Mouse (Mus musculus) telencephalon, adult 2 months (tissue): ENCODE data around the gene Mmachc.
A peak's percentile ranks its signal among the peaks of the same experiment; 100 is the strongest.
"Not testable (repeated sequence)": the region's sequence is repeated elsewhere in the genome, so short reads cannot be mapped to it uniquely, and the experiment has no call there.

ENCODE experiments used
- DNase-seq: peaks from one replicate; pipeline ENCODE4 v3.0.0-alpha.2; 2011; ENCODE audit warnings: low read depth, low spot score

Gene Mmachc

DNA sequence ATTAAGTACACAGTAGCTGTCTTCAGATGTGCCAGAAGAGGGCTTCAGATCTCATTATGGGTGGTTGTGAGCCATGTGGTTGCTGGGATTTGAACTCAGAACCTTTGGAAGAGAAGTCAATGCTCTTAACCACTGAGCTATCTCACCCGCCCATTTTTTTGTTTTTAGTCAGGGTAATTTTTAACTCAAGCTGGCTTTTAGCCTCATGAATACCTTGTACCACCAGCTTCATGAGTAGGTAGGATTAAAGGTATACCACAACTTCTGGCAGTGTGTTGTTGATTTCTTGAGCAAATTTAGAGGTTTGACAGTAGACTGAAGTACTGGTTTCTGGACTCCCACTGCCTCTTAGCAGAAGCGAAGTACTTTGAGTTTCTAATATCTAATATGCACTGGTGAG is 16.1 kb downstream of the Mmachc start:
- no peak for DNase-seq

- no peak for DNase-seq
Measured at GRCm38 (mm10) chr4:116689309-116689876, 18.8 kb downstream of the Mmachc start.

DNA sequence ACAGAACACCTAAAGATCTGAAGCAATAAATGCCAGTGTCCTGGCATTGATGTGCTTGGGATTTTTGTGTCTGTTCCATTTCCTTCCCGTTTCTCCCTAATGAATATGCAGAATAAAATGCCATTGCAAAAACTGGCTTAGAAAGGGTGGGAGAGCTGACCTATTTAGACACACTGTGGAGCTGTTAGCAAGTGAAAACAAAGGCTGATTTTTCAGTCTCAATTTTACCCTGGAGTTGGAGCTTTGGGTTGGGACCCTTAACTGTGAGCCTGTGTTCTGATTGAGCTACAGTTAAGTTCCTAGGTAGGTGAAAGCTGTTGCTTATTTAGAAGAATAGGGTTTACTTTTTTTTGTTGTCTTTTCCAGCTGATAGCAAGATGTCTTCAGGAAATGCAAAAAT is 21.2 kb downstream of the Mmachc start:
- no peak for DNase-seq

DNA sequence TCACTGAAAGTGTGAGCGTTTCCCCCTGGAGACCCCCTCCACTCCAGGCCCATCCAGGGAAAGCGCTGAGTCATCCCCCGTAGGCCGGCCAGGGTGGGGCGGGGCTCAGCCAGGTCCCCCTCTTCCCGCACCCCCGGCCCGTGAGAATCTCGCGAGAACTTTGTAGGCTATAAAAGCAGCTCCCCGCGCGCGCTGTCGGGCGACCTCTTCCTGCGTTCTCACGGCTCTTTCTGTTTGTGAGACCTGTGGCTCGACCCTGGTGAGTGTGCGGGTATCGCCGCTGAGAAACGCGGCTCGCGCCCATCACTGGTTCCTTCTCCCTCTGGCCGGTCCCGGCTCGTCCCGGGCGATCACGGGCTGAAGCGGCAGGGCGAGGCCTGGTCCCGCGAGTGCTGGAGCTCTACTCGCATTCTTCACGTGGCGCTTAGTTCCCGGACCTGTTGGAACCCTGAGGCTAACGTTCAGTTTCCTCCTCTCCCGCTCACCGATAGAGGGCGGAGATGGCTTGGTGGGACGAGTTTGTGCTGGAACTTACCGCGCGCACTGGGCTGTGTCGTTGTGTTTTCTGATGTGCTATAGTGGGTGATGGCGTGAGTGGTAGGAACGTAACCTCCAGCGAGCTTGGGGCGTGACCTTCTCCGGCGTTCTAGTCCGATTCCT is 22.7 kb downstream of the Mmachc start, which contains the start of gene Prdx1:
Prdx1 (plus strand) TSS at position 143 of the 660 bp plus-strand sequence.
- DNase-seq: peak; percentile 74

GRCm38 (mm10) chr4:116684665-116685064 is 23.5 kb downstream of the Mmachc start:
- no peak for DNase-seq

DNA sequence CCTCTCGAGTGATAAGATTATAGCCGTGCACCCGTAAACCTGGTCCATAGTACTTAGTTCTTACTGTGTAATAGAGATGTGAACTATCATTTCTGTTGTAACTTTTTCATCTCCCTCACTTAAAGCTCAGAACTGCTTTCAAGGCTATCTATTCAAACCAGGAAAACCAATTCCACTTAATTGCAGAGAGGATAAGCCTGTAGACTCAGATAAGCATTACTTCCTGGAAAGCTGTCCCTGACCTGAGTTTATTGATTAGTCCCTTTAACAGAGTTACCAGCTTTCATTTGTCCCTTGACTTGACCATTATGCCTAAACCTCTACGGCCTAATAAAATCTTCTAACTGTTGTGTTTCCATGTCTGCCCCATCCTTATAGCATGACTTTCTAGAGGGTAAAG is 24.2 kb downstream of the Mmachc start:
- DNase-seq: no peak

DNA sequence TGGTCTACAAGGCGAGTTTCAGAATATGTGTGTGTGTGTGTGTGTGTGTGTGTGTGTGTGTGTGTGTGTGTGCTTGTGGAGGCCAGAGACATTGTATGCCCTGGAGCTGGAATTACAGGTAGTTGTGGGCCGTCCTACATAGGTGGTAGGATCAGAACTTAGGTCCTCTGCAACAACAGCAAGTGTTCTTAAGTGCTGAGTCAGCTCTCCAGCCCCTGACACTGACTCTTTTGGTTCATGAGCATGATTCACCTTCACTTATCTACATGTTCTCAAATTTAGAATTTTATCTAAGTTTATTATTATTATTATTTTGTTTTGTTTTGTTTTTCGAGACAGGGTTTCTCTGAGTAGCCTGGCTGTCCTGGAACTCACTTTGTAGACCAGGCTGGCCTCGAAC is 27.7 kb downstream of the Mmachc start:
- DNase-seq: not testable (repeated sequence)

GRCm38 (mm10) chr4:116679141-116679540 is 29.1 kb downstream of the Mmachc start:
- no peak for DNase-seq

GRCm38 (mm10) chr4:116677808-116678207 is 30.4 kb downstream of the Mmachc start:
- no peak for DNase-seq

DNA sequence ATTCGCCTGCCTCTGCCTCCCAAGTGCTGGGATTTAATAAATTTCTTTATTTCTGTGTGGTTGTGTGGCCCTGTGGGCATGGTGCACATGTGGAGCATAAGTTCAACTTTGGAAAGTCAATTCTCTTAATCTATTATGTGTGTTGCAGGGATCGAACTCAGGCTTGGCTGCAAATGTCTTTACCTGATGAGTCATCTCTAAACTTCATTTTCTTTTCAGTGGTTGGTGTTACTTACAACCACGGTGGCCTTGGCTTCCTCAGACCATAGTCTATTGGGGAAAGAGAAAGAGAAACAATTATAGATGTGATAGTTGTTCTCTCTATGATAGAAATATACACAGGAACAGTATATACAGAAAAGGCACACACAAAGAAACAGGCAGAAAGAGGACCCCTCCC is 32.2 kb downstream of the Mmachc start:
- no peak for DNase-seq

- not testable (repeated sequence) for DNase-seq
Measured at GRCm38 (mm10) chr4:116674761-116675160, 33.4 kb downstream of the Mmachc start.

DNA sequence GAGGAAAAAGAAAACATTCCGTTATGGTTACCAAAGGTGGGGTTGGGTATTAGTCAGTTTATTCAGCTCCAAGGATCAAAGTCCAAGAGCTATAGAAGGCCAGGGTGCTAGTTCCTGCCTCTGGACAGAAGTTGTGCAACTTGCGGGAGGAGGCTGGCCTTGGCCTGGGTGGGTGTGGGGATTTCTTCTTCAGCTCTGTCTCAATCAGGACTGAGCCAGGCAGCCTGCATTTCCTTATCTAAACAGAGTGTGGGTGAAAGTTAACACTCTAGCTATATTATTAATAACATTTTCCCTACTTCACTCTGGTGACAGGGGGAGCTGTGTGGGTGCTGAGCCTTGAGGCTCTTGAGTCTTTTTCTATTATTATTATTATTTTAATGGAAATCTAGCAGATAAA is 35.4 kb downstream of the Mmachc start:
- DNase-seq: no peak

DNA sequence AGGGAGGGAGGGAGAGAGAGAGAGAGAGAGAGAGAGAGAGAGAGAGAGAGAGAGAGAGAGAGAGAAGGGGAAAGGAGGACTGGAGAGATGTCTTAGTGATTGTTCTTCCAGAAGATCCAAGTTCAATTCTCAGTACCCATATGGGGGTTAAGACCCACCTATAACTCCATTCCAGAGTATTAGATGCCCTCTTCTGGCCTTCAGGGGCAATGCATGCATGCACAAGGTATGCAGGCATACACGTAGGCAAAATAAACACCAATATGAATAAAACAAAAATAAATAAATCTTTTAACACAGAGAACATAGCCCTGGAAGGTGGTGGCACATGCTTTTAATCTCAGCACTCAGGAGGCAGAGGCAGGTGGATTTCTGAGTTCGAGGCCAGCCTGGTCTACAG is 38.9 kb downstream of the Mmachc start:
- DNase-seq: no peak

DNA sequence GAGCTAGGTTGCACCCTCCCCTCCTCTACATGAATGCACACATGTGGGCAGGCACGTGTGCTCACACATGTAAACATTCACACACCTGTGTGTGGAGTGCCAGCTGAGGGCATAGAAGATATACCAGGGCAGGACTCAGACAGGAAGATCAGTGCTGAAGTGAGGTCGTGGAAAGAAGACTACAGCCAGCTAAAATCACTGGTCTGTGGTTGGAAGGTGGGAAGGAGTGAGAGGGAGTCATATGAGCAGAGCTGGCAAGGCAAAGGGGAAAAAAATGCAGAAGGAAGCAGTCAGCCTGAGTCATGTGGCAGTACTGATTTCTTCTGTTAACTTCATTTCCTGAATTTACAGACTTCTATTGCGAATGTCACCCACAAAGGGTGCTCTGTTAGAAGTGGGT is 40.1 kb downstream of the Mmachc start:
- no peak for DNase-seq

GRCm38 (mm10) chr4:116666625-116667024 is 41.6 kb downstream of the Mmachc start:
- no peak for DNase-seq

DNA sequence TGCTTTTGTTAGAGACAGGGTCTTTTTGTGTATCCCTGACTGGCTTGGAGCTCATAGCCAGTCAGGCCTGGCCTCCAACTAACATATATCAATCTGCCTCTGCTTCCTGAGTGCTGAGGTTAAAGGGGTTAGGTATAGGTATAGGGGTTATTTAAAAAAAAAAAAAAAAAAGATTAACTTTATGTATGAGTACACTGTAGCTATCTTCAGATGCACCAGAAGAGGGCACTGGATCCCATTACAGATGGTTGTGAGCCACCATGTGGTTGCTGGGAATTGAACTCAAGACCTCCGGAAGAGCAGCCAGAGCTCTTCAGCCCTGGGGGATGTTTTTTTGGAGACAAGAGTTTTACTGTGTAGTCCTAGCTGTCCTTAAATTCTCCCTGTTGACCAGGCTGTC is 46.2 kb downstream of the Mmachc start:
- DNase-seq: no peak

DNA sequence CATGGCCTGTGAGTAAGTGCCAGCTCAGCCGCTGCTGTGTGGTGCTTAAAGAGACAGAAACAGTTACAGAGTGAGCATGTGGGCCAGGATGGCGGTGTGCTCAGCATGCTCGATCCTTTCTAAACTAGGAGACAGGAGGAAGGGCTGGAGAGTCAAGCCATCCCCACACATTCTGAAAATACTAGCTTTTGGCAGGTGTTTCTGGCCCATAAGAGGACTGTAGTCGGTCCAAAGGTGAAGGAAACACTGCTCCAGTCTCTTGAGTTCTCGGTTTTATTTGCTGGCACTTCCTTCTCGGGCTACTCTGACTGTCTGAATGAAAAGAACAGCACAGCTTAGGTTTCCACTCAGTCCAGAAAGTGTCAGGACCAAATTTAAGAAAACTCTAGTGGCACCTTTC is 47.4 kb downstream of the Mmachc start:
- DNase-seq: no peak

- not testable (repeated sequence) for DNase-seq
Measured at GRCm38 (mm10) chr4:116659916-116660315, 48.3 kb downstream of the Mmachc start.

- no peak for DNase-seq
Measured at GRCm38 (mm10) chr4:116659474-116659873, 48.7 kb downstream of the Mmachc start.

DNA sequence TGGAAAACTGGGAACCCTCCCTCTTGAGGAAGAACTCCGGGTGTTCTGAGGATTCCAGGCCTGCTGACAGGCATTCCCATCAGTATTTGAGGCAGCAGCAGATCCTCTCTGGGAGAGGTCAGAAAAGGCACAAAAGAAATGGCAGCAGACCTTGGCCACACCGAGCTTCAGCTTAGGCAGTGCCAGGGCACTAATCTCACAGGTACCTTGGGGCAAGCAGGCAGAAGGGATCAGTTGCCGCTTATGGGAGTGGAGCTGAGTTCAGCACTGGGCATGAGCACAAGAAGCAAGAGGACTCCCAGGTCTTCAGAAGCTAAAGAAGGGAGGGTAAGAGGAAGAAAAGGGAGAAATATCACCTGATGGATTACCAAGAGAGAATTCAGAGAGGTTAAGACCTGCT is 50.2 kb downstream of the Mmachc start:
- DNase-seq: no peak

DNA sequence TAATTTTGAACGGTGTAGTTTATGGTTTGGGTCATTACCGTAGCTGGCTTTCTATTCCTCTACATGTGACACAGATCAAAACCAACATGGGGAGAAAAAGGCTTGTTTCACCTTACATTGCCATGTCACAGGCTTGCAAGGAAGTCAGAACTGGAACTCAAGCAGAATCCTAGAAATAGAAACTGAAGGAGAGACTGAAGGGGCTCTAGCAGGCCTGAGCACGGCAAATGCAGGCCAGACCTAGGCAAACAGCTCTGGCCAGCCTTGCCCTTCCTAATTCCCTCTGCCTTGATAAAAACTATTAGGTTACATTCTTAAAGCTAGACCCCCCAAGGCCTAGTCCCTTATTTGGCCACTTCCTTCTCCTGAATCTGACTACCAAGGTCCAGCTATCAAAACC is 52.5 kb downstream of the Mmachc start:
- DNase-seq: no peak

- no peak for DNase-seq
Measured at GRCm38 (mm10) chr4:116655100-116655499, 53.1 kb downstream of the Mmachc start.

GRCm38 (mm10) chr4:116653228-116653627 is 55.0 kb downstream of the Mmachc start:
- DNase-seq: no peak
